Mouse (Mus musculus) liver, embryonic 14.5 days (tissue): ENCODE results near the gene Aamp.

Source experiments
- CTCF ChIP-seq: IDR thresholded peaks from 2 replicates; pipeline ENCODE4 v1.5.1; 2016; ENCODE audit warnings: antibody characterized with exemption, low read depth, control low read depth
- EP300 ChIP-seq: IDR thresholded peaks from 2 replicates; pipeline ENCODE4 v1.6.1; 2016; ENCODE audit warnings: antibody characterized with exemption, low read depth

DNA sequence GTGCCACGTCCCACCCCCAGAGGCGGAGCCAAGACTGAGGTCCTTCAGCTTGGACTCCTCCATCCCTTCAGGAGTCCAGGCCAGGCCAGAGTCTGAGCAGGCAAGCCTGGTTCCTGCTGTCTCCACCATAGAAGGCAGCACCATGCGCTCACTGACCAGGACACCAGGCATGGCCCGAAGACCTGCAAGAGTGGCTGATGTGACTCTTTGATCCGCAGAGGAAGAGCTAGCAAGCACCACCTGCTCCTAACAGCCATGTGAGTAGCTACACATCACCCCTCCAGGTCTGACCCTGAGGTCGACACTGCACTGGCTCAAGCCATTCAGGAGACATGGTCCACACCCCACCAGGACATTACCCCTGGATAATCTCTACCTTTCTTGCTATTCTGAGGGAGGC lies 7.5 kb downstream of the Aamp start:
- TF ChIP-seq CTCF = no peak
- TF ChIP-seq EP300 = no peak
